Mouse (Mus musculus): Measurements from ENCODE around the gene Calcb.

Calcb gene

DNA sequence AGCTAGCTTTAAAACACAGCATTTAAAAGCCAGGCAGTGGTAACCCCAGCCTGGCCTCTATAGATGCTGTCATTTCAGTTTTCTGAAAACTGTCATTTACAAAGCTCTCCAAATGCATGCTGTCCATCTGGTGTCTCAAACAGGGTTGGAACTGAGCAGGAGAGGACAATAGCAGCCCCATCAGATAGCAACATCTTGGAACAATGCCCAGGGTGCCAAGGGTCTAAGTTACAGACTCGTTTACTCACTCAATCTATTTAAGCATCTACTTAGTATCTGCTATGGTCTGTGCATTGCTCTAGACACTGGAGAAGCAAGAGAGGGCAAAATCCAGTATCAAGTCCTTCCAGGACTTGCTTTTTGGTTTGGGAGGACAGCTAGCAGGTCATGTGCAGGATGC is 35.8 kb downstream of the Calcb start:
- no peak for DNase-seq

- DNase-seq, result no peak
Measured at GRCm38 (mm10) chr7:114754626-114755025, 36.2 kb downstream of the Calcb start.

GRCm38 (mm10) chr7:114762660-114763059 is 44.2 kb downstream of the Calcb start:
- DNase-seq, result no peak

- no peak for DNase-seq
Measured at GRCm38 (mm10) chr7:114765273-114765672, 46.8 kb downstream of the Calcb start.

DNA sequence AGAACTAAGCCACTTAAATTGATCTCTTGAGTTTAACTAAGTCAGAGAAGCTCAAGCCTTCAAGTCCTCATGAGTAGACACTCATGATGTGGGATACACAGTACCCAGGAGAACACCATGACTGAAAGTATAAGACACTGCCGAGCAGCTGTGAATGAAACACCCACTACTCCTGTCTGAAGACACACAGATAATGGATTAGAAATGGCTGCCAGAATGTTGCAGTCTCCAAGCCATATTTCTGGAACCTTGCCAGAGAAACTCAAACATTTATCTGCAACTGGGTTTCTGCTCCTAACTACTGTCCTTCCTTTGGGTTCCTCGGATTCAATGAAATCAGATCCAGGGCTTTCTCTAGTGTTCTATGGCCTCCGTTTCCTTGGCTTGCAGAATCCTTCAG is 48.1 kb downstream of the Calcb start:
- DNase-seq, result no peak

- no peak for DNase-seq
Measured at GRCm38 (mm10) chr7:114768516-114768915, 50.1 kb downstream of the Calcb start.

DNA sequence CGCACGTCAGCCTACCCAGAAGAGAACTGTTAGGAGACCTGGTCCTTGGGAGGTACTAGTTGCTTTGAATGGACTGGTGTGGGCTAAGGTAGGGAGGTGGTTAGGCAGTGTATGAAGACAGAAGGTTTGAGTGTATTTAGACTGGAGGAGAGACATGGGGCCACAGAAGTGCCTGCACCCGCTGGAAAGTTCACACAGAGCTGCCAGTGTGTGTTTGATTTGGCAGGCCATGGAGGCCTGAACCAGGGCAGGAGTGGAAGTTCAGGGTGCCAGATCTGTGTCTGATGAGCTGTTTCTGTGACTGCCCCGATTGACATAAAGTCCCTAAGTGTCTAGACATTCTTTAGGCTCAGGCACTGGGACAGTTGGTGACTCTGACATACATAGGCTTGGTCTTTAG is 50.6 kb downstream of the Calcb start:
- DNase-seq, result no peak

DNA sequence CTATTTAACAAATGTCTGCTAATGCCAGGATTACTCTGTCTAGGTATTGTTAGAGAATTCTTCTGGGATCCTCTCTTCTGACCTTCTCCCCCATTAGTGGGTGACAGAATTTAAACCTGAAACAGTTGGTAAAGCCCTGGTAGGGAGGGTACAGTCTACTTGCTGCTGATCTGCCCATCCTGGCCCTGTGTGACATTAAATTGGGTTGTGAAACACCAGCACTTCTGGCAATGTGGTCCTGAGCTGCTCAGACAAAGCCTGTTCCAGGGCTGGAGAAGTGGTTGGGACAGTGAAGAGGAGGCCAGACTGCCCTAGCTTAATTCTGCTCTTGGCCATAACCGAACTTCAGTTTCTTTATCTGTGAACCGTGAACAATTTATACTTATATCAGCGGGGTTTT is 52.1 kb downstream of the Calcb start:
- DNase-seq, result no peak

- DNase-seq, result no peak
Measured at GRCm38 (mm10) chr7:114771801-114772200, 53.4 kb downstream of the Calcb start.

Data from thymus, postnatal 25 days (tissue).